Mouse (Mus musculus): ENCODE measurements at regions not wholly inside any gene's neighbourhood (a gene's known extent, or its start where the extent isn't known, plus 50 kb on each side); places are given as distances from the start of the nearest gene placed in this dataset.

GRCm38 (mm10) chr8:8842326-8842725, 152.0 kb upstream of the Arglu1 start:
- no peak for TF ChIP-seq MYOD1 (IDR thresholded peaks at IDR 0.05; ENCODE audit: control insufficient read depth in 1 of 3, insufficient read length in 2 of 3, low read depth in 2 of 3)
- no peak for TF ChIP-seq POLR2A (IDR thresholded peaks at IDR 0.05; ENCODE audit: insufficient read length, low read depth)
- TF ChIP-seq USF1 (IDR thresholded peaks at IDR 0.05; ENCODE audit: low read depth) = no peak
- TF ChIP-seq POLR2AphosphoS2 (IDR thresholded peaks at IDR 0.05; ENCODE audit: insufficient read length, low read depth) = no peak
- TF ChIP-seq REST (IDR thresholded peaks at IDR 0.05; ENCODE audit: insufficient read depth, insufficient read length) = no peak
